Mouse (Mus musculus) midbrain, embryonic 11.5 days (tissue): ENCODE data around the gene Rai14. TPM values are rescaled to one million over a fixed set of nuclear protein-coding genes. Genes with fewer than 3 reads are reported as not detected.

Experiments used
- ATAC-seq: fragments of 200-750 bp; cut with Nextera tagmentation; 2 replicates; pipeline ENCODE4 v1.8.0; 2017; ENCODE audit warnings: moderate TSS enrichment, moderate library complexity; ENCODE audit not compliant: low FRiP score
- DNase-seq: peaks from one replicate; pipeline ENCODE4 v3.0.0; 2015; ENCODE audit warnings: low spot score; ENCODE audit errors: missing footprints
- H3K27ac ChIP-seq: fragments of 300-500 bp; sonication (generic); 2 replicates; pipeline ENCODE4 v1.5.1; 2014; ENCODE audit warnings: low read depth, low read length
- H3K27me3 ChIP-seq: fragments of 300-500 bp; sonication (generic); 2 replicates; pipeline ENCODE4 v1.6.1; 2014; ENCODE audit warnings: mild to moderate bottlenecking, low read length, moderate library complexity, mixed read lengths; ENCODE audit not compliant: control insufficient read depth, insufficient read depth
- H3K36me3 ChIP-seq: fragments of 300-500 bp; sonication (generic); 2 replicates; pipeline ENCODE4 v1.6.1; 2014; ENCODE audit warnings: mild to moderate bottlenecking, low read length, moderate library complexity, mixed read lengths; ENCODE audit not compliant: control insufficient read depth, insufficient read depth
- H3K4me1 ChIP-seq: fragments of 300-500 bp; sonication (generic); 2 replicates; pipeline ENCODE4 v1.6.1; 2014; ENCODE audit warnings: low read length; ENCODE audit not compliant: control insufficient read depth, insufficient read depth
- H3K4me2 ChIP-seq: fragments of 300-500 bp; sonication (generic); 2 replicates; pipeline ENCODE4 v1.6.1; 2014; ENCODE audit warnings: mild to moderate bottlenecking, moderate library complexity
- H3K4me3 ChIP-seq: fragments of 300-500 bp; sonication (generic); 2 replicates; pipeline ENCODE4 v1.5.1; 2014; ENCODE audit warnings: low read depth, low read length
- H3K9ac ChIP-seq: fragments of 300-500 bp; sonication (generic); 2 replicates; pipeline ENCODE4 v1.6.1; 2014; ENCODE audit warnings: low read length
- H3K9me3 ChIP-seq: fragments of 300-500 bp; sonication (generic); 2 replicates; pipeline ENCODE4 v1.6.1; 2016; ENCODE audit warnings: low read length; ENCODE audit not compliant: control insufficient read depth
- WGBS: fragments of 180-500 bp; shearing (Covaris S2); extraction: QIAGEN DNeasy Blood & Tissue Kit; methylation state at CpG from one replicate; pipeline ENCODE4 v1.1.7; 2014; 5-methylcytosine and 5-hydroxymethylcytosine counted together
- polyA plus RNA-seq: library from polyadenylated mRNA; unstranded; fragments of >200 nt; fragmentation: Nextera tagmentation; extraction: Ambion mirVana; gene quantifications from 2 replicates; pipeline ENCODE4 v1.2.1, GENCODE M21; 2014

Gene Rai14
- polyA plus RNA-seq, result 74.7 and 80.6 TPM in 2 replicates

GRCm38 (mm10) chr15:10714409-10715138 is at the start of gene Rai14:
Gene Rai14 (minus strand): TSS chr15:10714624.
- Histone ChIP-seq H3K4me2 (peak within 1 kb of the TSS; percentile 83), H3K9ac (peak within 1 kb of the TSS; percentile 96), H3K4me1 (peaks cover 22% of the 10 kb centered on the region), H3K36me3 (no peaks in the 10 kb centered on the region), H3K4me3 (peak within 1 kb of the TSS; percentile 93), H3K27ac (peak within 1 kb of the TSS; percentile 74), H3K27me3 (no peaks in the 10 kb centered on the region), H3K9me3 (no peaks in the 10 kb centered on the region; the same call in 1 of the 2 replicates)
- DNase-seq (peak; percentile 97), ATAC-seq (peak; percentile 77)
- WGBS, result under 1% methylated on average over 56 of the region's 68 CpGs

- Histone ChIP-seq H3K36me3 (no peaks in the 10 kb centered on the region), H3K4me3 (no peak overlapping the region), H3K9ac (no peak overlapping the region), H3K9me3 (no peaks in the 10 kb centered on the region), H3K4me1 (no peaks in the 10 kb centered on the region), H3K27me3 (no peaks in the 10 kb centered on the region), H3K4me2 (no peak overlapping the region), H3K27ac (no peak overlapping the region)
- 84% methylated on average over 6 of the region's 6 CpGs for WGBS
- DNase-seq (peak; percentile 60), ATAC-seq (no peak)
Measured at GRCm38 (mm10) chr15:10761441-10761840, 47.0 kb upstream of the Rai14 start.

- Histone ChIP-seq H3K27ac (no peak overlapping the region), H3K4me2 (no peak overlapping the region), H3K27me3 (no peaks in the 10 kb centered on the region), H3K4me3 (no peak overlapping the region), H3K4me1 (no peaks in the 10 kb centered on the region), H3K36me3 (no peaks in the 10 kb centered on the region), H3K9me3 (no peaks in the 10 kb centered on the region), H3K9ac (no peak overlapping the region)
- WGBS, result 86% methylated on average over 12 of the region's 12 CpGs
- ATAC-seq (no peak), DNase-seq (peak; percentile 67)
Measured at GRCm38 (mm10) chr15:10760006-10760405, 45.6 kb upstream of the Rai14 start.

- WGBS, result 92% methylated on average over 4 of the region's 4 CpGs
- no peaks in the 10 kb centered on the region for H3K9me3 ChIP-seq
- no peak overlapping the region for H3K4me3 ChIP-seq
- no peak for ATAC-seq
- H3K27me3 ChIP-seq, result no peaks in the 10 kb centered on the region
- no peaks in the 10 kb centered on the region for H3K4me1 ChIP-seq
- peak; percentile 54 for DNase-seq
- no peaks in the 10 kb centered on the region for H3K36me3 ChIP-seq
- H3K4me2 ChIP-seq, result no peak overlapping the region
- no peak overlapping the region for H3K9ac ChIP-seq
- no peak overlapping the region for H3K27ac ChIP-seq
Measured at GRCm38 (mm10) chr15:10759440-10759839, 45.0 kb upstream of the Rai14 start.

GRCm38 (mm10) chr15:10758808-10759207 is 44.4 kb upstream of the Rai14 start:
- no peak overlapping the region for H3K4me3 ChIP-seq
- H3K27ac ChIP-seq, result no peak overlapping the region
- no peaks in the 10 kb centered on the region for H3K36me3 ChIP-seq
- H3K9ac ChIP-seq, result no peak overlapping the region
- H3K9me3 ChIP-seq, result no peaks in the 10 kb centered on the region
- DNase-seq (peak; percentile 41), ATAC-seq (no peak)
- no peak overlapping the region for H3K4me2 ChIP-seq
- H3K4me1 ChIP-seq, result no peaks in the 10 kb centered on the region
- H3K27me3 ChIP-seq, result no peaks in the 10 kb centered on the region

- Histone ChIP-seq H3K4me1 (peaks cover 13% of the 10 kb centered on the region), H3K9ac (no peak overlapping the region), H3K4me2 (no peak overlapping the region), H3K4me3 (no peak overlapping the region), H3K36me3 (no peaks in the 10 kb centered on the region), H3K9me3 (no peaks in the 10 kb centered on the region), H3K27me3 (no peaks in the 10 kb centered on the region), H3K27ac (no peak overlapping the region)
- DNase-seq, result no peak
- no peak for ATAC-seq
- whole genome bisulfite sequencing, result 85% methylated on average over 2 of the region's 2 CpGs
Measured at GRCm38 (mm10) chr15:10751141-10751540, 36.7 kb upstream of the Rai14 start.

GRCm38 (mm10) chr15:10750339-10750738 is 35.9 kb upstream of the Rai14 start:
- Histone ChIP-seq H3K4me1 (peaks cover 18% of the 10 kb centered on the region), H3K9me3 (no peaks in the 10 kb centered on the region), H3K36me3 (no peaks in the 10 kb centered on the region), H3K4me2 (no peak overlapping the region), H3K4me3 (no peak overlapping the region), H3K27ac (no peak overlapping the region), H3K9ac (no peak overlapping the region), H3K27me3 (no peaks in the 10 kb centered on the region)
- ATAC-seq, result no peak
- no peak for DNase-seq
- 88% methylated on average over 2 of the region's 2 CpGs for WGBS

GRCm38 (mm10) chr15:10749678-10750077 is 35.3 kb upstream of the Rai14 start:
- no peak for ATAC-seq
- no peaks in the 10 kb centered on the region for H3K36me3 ChIP-seq
- no peaks in the 10 kb centered on the region for H3K9me3 ChIP-seq
- H3K27me3 ChIP-seq, result no peaks in the 10 kb centered on the region
- H3K9ac ChIP-seq, result no peak overlapping the region
- WGBS, result 68% methylated on average over 4 of the region's 4 CpGs
- H3K4me2 ChIP-seq, result no peak overlapping the region
- no peak overlapping the region for H3K4me3 ChIP-seq
- no peak for DNase-seq
- H3K27ac ChIP-seq, result no peak overlapping the region
- H3K4me1 ChIP-seq, result peaks cover 18% of the 10 kb centered on the region

GRCm38 (mm10) chr15:10747638-10748037 is 33.2 kb upstream of the Rai14 start:
- no peak overlapping the region for H3K4me3 ChIP-seq
- peaks cover 18% of the 10 kb centered on the region for H3K4me1 ChIP-seq
- peak overlapping the region; percentile 23; the same call in 1 of the 2 replicates for H3K27ac ChIP-seq
- DNase-seq, result no peak
- H3K4me2 ChIP-seq, result no peak overlapping the region; the same call in 1 of the 2 replicates
- no peaks in the 10 kb centered on the region for H3K27me3 ChIP-seq
- H3K36me3 ChIP-seq, result no peaks in the 10 kb centered on the region
- H3K9ac ChIP-seq, result no peak overlapping the region
- no peaks in the 10 kb centered on the region for H3K9me3 ChIP-seq
- peak; percentile 62 for ATAC-seq
- 57% methylated on average over 8 of the region's 8 CpGs for WGBS
